Mouse (Mus musculus) thymus, postnatal 14 days (tissue): ENCODE data around the gene Zfhx3.
"Not testable (repeated sequence)": the region's sequence is repeated elsewhere in the genome, so short reads cannot be mapped to it uniquely, and the experiment has no call there.

Experiments
- DNase-seq: peaks from one replicate; pipeline ENCODE4 v3.0.0; 2021

The Zfhx3 gene

GRCm38 (mm10) chr8:107941922-107942694 is at the start of gene Zfhx3:
Zfhx3 (plus strand) TSS chr8:107942644.
- DNase-seq, result no peak

GRCm38 (mm10) chr8:107918984-107919383 is 23.5 kb upstream of the Zfhx3 start:
- no peak for DNase-seq

- no peak for DNase-seq
Measured at GRCm38 (mm10) chr8:107926149-107926548, 16.3 kb upstream of the Zfhx3 start.

- no peak for DNase-seq
Measured at GRCm38 (mm10) chr8:107936725-107937124, 5.7 kb upstream of the Zfhx3 start.

- not testable (repeated sequence) for DNase-seq
Measured at GRCm38 (mm10) chr8:107938231-107938630, 4.2 kb upstream of the Zfhx3 start.

GRCm38 (mm10) chr8:107940181-107940580 is 2.3 kb upstream of the Zfhx3 start:
- DNase-seq, result no peak

- no peak for DNase-seq
Measured at GRCm38 (mm10) chr8:107942752-107943510, 487 bp downstream of the Zfhx3 start.

GRCm38 (mm10) chr8:107943550-107944348 is 1.3 kb downstream of the Zfhx3 start:
- DNase-seq, result no peak

GRCm38 (mm10) chr8:107944676-107945600 is 2.5 kb downstream of the Zfhx3 start:
- DNase-seq, result no peak

GRCm38 (mm10) chr8:107946888-107947287 is 4.4 kb downstream of the Zfhx3 start:
- no peak for DNase-seq

- DNase-seq, result no peak
Measured at GRCm38 (mm10) chr8:107955887-107956286, 13.4 kb downstream of the Zfhx3 start.

- DNase-seq, result no peak
Measured at GRCm38 (mm10) chr8:107957566-107957965, 15.1 kb downstream of the Zfhx3 start.

GRCm38 (mm10) chr8:107960466-107960865 is 18.0 kb downstream of the Zfhx3 start:
- no peak for DNase-seq

GRCm38 (mm10) chr8:107960878-107961277 is 18.4 kb downstream of the Zfhx3 start:
- DNase-seq, result no peak

GRCm38 (mm10) chr8:107972198-107972597 is 29.8 kb downstream of the Zfhx3 start:
- DNase-seq, result no peak

- DNase-seq, result no peak
Measured at GRCm38 (mm10) chr8:107974451-107974850, 32.0 kb downstream of the Zfhx3 start.

GRCm38 (mm10) chr8:107978247-107978646 is 35.8 kb downstream of the Zfhx3 start:
- no peak for DNase-seq

- DNase-seq, result no peak
Measured at GRCm38 (mm10) chr8:107980618-107981017, 38.2 kb downstream of the Zfhx3 start.

GRCm38 (mm10) chr8:107986629-107987028 is 44.2 kb downstream of the Zfhx3 start:
- no peak for DNase-seq

GRCm38 (mm10) chr8:107998874-107999273 is 56.4 kb downstream of the Zfhx3 start:
- no peak for DNase-seq

- no peak for DNase-seq
Measured at GRCm38 (mm10) chr8:108011516-108011915, 69.1 kb downstream of the Zfhx3 start.

- no peak for DNase-seq
Measured at GRCm38 (mm10) chr8:108017727-108018126, 75.3 kb downstream of the Zfhx3 start.
